Mouse (Mus musculus): Measurements from ENCODE around the gene Ccnjl.

Gene Ccnjl

GRCm38 (mm10) chr11:43568263-43568662 lies 39.7 kb downstream of the Ccnjl start:
- DNase-seq (ENCODE audit: inconsistent ontology term): no peak

- DNase-seq (ENCODE audit: inconsistent ontology term): no peak
These were observed 40.6 kb downstream of the Ccnjl start for GRCm38 (mm10) chr11:43569188-43569587.

GRCm38 (mm10) chr11:43569595-43569994 lies 41.0 kb downstream of the Ccnjl start:
- DNase-seq (ENCODE audit: inconsistent ontology term): peak; percentile 96

- DNase-seq (ENCODE audit: inconsistent ontology term): no peak
These were observed 46.4 kb downstream of the Ccnjl start for GRCm38 (mm10) chr11:43575061-43575375.

- DNase-seq (ENCODE audit: inconsistent ontology term): no peak
These were observed 47.0 kb downstream of the Ccnjl start for GRCm38 (mm10) chr11:43575376-43576151.

- no peak for DNase-seq (ENCODE audit: inconsistent ontology term)
These were observed 49.3 kb downstream of the Ccnjl start for GRCm38 (mm10) chr11:43577713-43578478.

- DNase-seq (ENCODE audit: inconsistent ontology term): no peak
These were observed 56.8 kb downstream of the Ccnjl start for GRCm38 (mm10) chr11:43585211-43586005.

GRCm38 (mm10) chr11:43586324-43587090 lies 57.9 kb downstream of the Ccnjl start, which contains the start of gene 4933415A04Rik:
Gene 4933415A04Rik, plus strand, starts transcription at chr11:43587040.
- peak; percentile 64 for DNase-seq (ENCODE audit: inconsistent ontology term)

GRCm38 (mm10) chr11:43589530-43590072 lies 61.0 kb downstream of the Ccnjl start:
- no peak for DNase-seq (ENCODE audit: inconsistent ontology term)

- no peak for DNase-seq (ENCODE audit: inconsistent ontology term)
These were observed 72.9 kb downstream of the Ccnjl start, which contains the start of gene Fabp6 for GRCm38 (mm10) chr11:43601440-43601839. Gene Fabp6, minus strand, starts transcription at chr11:43601540.

- DNase-seq (ENCODE audit: inconsistent ontology term): no peak
These were observed 75.6 kb downstream of the Ccnjl start for GRCm38 (mm10) chr11:43604207-43604606.

- no peak for DNase-seq (ENCODE audit: inconsistent ontology term)
These were observed 76.3 kb downstream of the Ccnjl start for GRCm38 (mm10) chr11:43604891-43605290.

GRCm38 (mm10) chr11:43605859-43606258 lies 77.3 kb downstream of the Ccnjl start:
- no peak for DNase-seq (ENCODE audit: inconsistent ontology term)

GRCm38 (mm10) chr11:43608440-43608839 lies 79.9 kb downstream of the Ccnjl start:
- peak; percentile 81 for DNase-seq (ENCODE audit: inconsistent ontology term)

- no peak for DNase-seq (ENCODE audit: inconsistent ontology term)
These were observed 81.5 kb downstream of the Ccnjl start for GRCm38 (mm10) chr11:43610006-43610661.

- DNase-seq (ENCODE audit: inconsistent ontology term): no peak
These were observed 82.1 kb downstream of the Ccnjl start for GRCm38 (mm10) chr11:43610662-43611033.

- peak; percentile 78 for DNase-seq (ENCODE audit: inconsistent ontology term)
These were observed 84.4 kb downstream of the Ccnjl start for GRCm38 (mm10) chr11:43612834-43613488.

- DNase-seq (ENCODE audit: inconsistent ontology term): peak; percentile 66
These were observed 89.3 kb downstream of the Ccnjl start for GRCm38 (mm10) chr11:43617924-43618323.

GRCm38 (mm10) chr11:43618403-43618802 lies 89.8 kb downstream of the Ccnjl start:
- no peak for DNase-seq (ENCODE audit: inconsistent ontology term)

GRCm38 (mm10) chr11:43621769-43622168 lies 93.2 kb downstream of the Ccnjl start:
- DNase-seq (ENCODE audit: inconsistent ontology term): no peak
